16 mouse cellular contexts compared by ENCODE assay signal in the genomic region with DNA sequence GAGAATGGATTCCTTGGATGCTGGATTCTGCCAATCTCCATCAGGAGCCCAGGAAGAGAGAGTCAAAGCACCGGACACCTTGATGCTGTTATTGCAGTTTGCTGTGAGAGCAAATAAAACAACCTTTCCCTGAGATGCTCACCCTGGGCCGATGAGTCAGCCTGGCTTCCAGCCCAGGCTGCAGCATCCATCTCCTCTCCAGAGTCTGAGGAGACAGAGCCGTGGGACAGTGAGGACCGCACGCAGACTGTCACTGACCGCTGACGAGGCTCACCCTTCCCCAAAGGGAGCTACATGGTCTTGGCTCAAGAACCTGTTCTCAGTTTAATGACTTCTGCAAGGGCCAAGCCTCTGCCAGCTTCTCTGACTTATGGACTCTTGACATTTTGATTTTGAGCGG. TPM values are rescaled to one million over a fixed set of nuclear protein-coding genes. Genes with fewer than 3 reads are reported as not detected.
DNase-seq lines count a peak whose midpoint lies in the region; ATAC-seq lines count a peak whose summit lies in the region.
"Had no signal": no experiment of that assay in that cellular context is flagged by ENCODE, and none has a peak within 500 bp of the region (broad histone marks: within the 10 kb centered on the region; RNA-seq: fewer than 3 reads in every experiment).

No protein-coding gene starts in this region.

- H3K9ac ChIP-seq in heart, embryonic 11.5 days (ENCODE audit: low read depth, low read length) = no peak overlapping the region
- H3K9ac ChIP-seq: hindbrain, embryonic 12.5 days; limb, embryonic 15.5 days had no signal

- peak; percentile 16; the same call in 1 of the 2 replicates for ATAC-seq in frontal cortex, adult (ENCODE audit: low TSS enrichment)
- no peak for ATAC-seq in heart, embryonic 11.5 days (replicated peaks; ENCODE audit: insufficient number of reproducible peaks, low FRiP score, low TSS enrichment)
- ATAC-seq: forebrain, embryonic 14.5 days; inflammation-experienced regulatory T-cells, adult 6 months had no signal

- DNase-seq in frontal cortex, postnatal 14 days (ENCODE audit: low spot score in 2 of 2) = no peak
- DNase-seq in MN1 (ENCODE audit: low spot score) = peak; percentile 19
- DNase-seq in adrenal gland, postnatal 14 days = peak; percentile 77
- DNase-seq in cerebellum, adult 8-10 months = peak; percentile 58
- DNase-seq in ovary, adult 18-20 months (ENCODE audit: low spot score) = no peak
- DNase-seq in embryo, embryonic 11 days = no peak
- DNase-seq: heart, adult 2 months; kidney, postnatal 36 days; thymus, postnatal 36 days had no signal

- no peaks in the 10 kb centered on the region for H3K36me3 ChIP-seq in heart, embryonic 11.5 days (ENCODE audit: control insufficient read depth, insufficient read depth, low read length)
- H3K36me3 ChIP-seq: hindbrain, embryonic 12.5 days; limb, embryonic 15.5 days; midbrain, embryonic 10.5 days had no signal

- no peak overlapping the region for H3K4me3 ChIP-seq in heart, embryonic 11.5 days (ENCODE audit: low read depth, low read length)
- H3K4me3 ChIP-seq: heart, adult 2 months; hindbrain, embryonic 12.5 days; limb, embryonic 15.5 days; midbrain, embryonic 10.5 days had no signal

- H3K4me1 ChIP-seq in heart, embryonic 11.5 days (ENCODE audit: control insufficient read depth, insufficient read depth, low read length) = no peaks in the 10 kb centered on the region; the same call in 1 of the 2 replicates
- H3K4me1 ChIP-seq: hindbrain, embryonic 12.5 days had no signal

- 83% methylated on average over 8 of the region's 8 CpGs for WGBS in heart, embryonic 11.5 days (ENCODE audit: insufficient replicate concordance)

- peaks cover 4% of the 10 kb centered on the region for H3K9me3 ChIP-seq in heart, embryonic 11.5 days (replicated peaks; ENCODE audit: control insufficient read depth, low read length)
- H3K9me3 ChIP-seq: limb, embryonic 15.5 days had no signal

- H3K27me3 ChIP-seq in heart, embryonic 11.5 days (ENCODE audit: control insufficient read depth, insufficient read depth, low read length) = no peaks in the 10 kb centered on the region
- H3K27me3 ChIP-seq: hindbrain, embryonic 12.5 days had no signal

- no peak overlapping the region for H3K27ac ChIP-seq in heart, embryonic 11.5 days (ENCODE audit: low read depth, low read length)
- H3K27ac ChIP-seq: heart, adult 2 months; hindbrain, embryonic 12.5 days; limb, embryonic 15.5 days; midbrain, embryonic 10.5 days had no signal

- no peak overlapping the region for H3K4me2 ChIP-seq in heart, embryonic 11.5 days
- H3K4me2 ChIP-seq: hindbrain, embryonic 12.5 days; limb, embryonic 15.5 days had no signal

RNA-seq across cellular contexts. Expression of gene Lrrn2, which starts 34.3 kb away (rescaled TPM):
- total RNA-seq in adrenal gland, postnatal 14 days (2021) = 7.7 and 9.2 TPM in 2 replicates
- polyA plus RNA-seq in heart, embryonic 11.5 days (2014; fragmentation: Nextera tagmentation; extraction: Ambion mirVana) = 5.7 and 6.2 TPM in 2 replicates

Comparison
In these comparisons a context has a peak if more than half of its experiments do, and no peak if none do; other contexts are left out.
1. DNase-seq: peak in MN1 (single experiment), adrenal gland, postnatal 14 days (single experiment) and cerebellum, adult 8-10 months (single experiment); none in frontal cortex, postnatal 14 days (0 of 2), ovary, adult 18-20 months (single experiment) and embryo, embryonic 11 days (single experiment).